Comparison of ENCODE assay signal across 9 mouse cellular contexts in genomic region chr5:29824796-29825195, GRCm38 (mm10).
DNase-seq lines count a peak whose midpoint lies in the region; ATAC-seq and TF ChIP-seq lines count a peak whose summit lies in the region.
"Had no signal": no experiment of that assay in that cellular context is flagged by ENCODE, and none has a peak within 500 bp of the region (broad histone marks: within the 10 kb centered on the region; RNA-seq: fewer than 3 reads in every experiment).

No protein-coding gene starts in this region.

- no peaks in the 10 kb centered on the region for H3K9me3 ChIP-seq in lung, embryonic 14.5 days (ENCODE audit: low read depth, low read length)
- H3K9me3 ChIP-seq in heart, postnatal 0 days (replicated peaks; ENCODE audit: control insufficient read depth, low read length), result no peaks in the 10 kb centered on the region
- H3K9me3 ChIP-seq: stomach, embryonic 15.5 days had no signal

- ATAC-seq in lung, embryonic 14.5 days (ENCODE audit: insufficient read depth), result no peak
- peak; percentile 60 for ATAC-seq in heart, postnatal 0 days (ENCODE audit: insufficient read depth, low read depth)

- no peaks in the 10 kb centered on the region for H3K27me3 ChIP-seq in lung, embryonic 14.5 days (ENCODE audit: insufficient read depth, low read length)
- no peaks in the 10 kb centered on the region for H3K27me3 ChIP-seq in heart, postnatal 0 days (ENCODE audit: control insufficient read depth, insufficient read depth, low read length)
- H3K27me3 ChIP-seq: stomach, embryonic 15.5 days had no signal

- WGBS in lung, embryonic 14.5 days, result 44% methylated on average over 3 of the region's 3 CpGs
- 39% methylated on average over 3 of the region's 3 CpGs for WGBS in lung, adult 2 months
- WGBS in heart, postnatal 0 days, result 25% methylated on average over 3 of the region's 3 CpGs

- intact Hi-C loops in left cerebral cortex, postnatal 4 days (cut with DNase I), result loop anchor here (10.0 kb wide), 1 partner anchor 280 kb away; the partner anchor contains the start of genes 3110082J24Rik and Garem2

- peak; percentile 67 to 73 for DNase-seq in cerebellum, postnatal 10 days
- DNase-seq in cerebellum, adult 8-10 months, result no peak
- DNase-seq in lung, embryonic 14.5 days, result peak; percentile 74
- DNase-seq in lung, adult 2 months, result no peak
- DNase-seq in R1 (ENCODE audit: low read depth, low spot score), result peak; percentile 64
- peak; percentile 82 for DNase-seq in heart, postnatal 0 days (ENCODE audit: low spot score)
- peak; percentile 22 for DNase-seq in left cerebral cortex, postnatal 4 days
- peak; percentile 49 for DNase-seq in thymus, postnatal 4 days

- no peak for TF ChIP-seq POLR2A in lung, adult 2 months (IDR thresholded peaks at IDR 0.05; ENCODE audit: borderline replicate concordance, extremely low read depth, low read depth, low read length)

- TF ChIP-seq EP300 in heart, postnatal 0 days (IDR thresholded peaks at IDR 0.05; ENCODE audit: low read depth), result no peak

- no peak overlapping the region for H3K4me3 ChIP-seq in lung, embryonic 14.5 days (ENCODE audit: low read depth, low read length)
- no peak overlapping the region for H3K4me3 ChIP-seq in lung, adult 2 months (replicated peaks; ENCODE audit: extremely low read depth, low read depth, low read length)
- no peak overlapping the region for H3K4me3 ChIP-seq in heart, postnatal 0 days (ENCODE audit: low read depth, low read length)
- H3K4me3 ChIP-seq: stomach, embryonic 15.5 days had no signal

- H3K4me1 ChIP-seq in lung, embryonic 14.5 days (ENCODE audit: insufficient read depth), result no peaks in the 10 kb centered on the region
- H3K4me1 ChIP-seq in lung, adult 2 months (ENCODE audit: control insufficient read depth, insufficient read depth, low read length), result no peaks in the 10 kb centered on the region
- 0 out of 2 replicates have a peak, but pooled peaks cover 4% of the 10 kb centered on the region for H3K4me1 ChIP-seq in heart, postnatal 0 days (ENCODE audit: control insufficient read depth, insufficient read depth)
- H3K4me1 ChIP-seq: stomach, embryonic 15.5 days had no signal

- peak; percentile 43 for TF ChIP-seq CTCF in lung, embryonic 14.5 days (IDR thresholded peaks at IDR 0.05; ENCODE audit: low read depth)
- no peak for TF ChIP-seq CTCF in lung, adult 2 months (IDR thresholded peaks at IDR 0.05; ENCODE audit: insufficient read depth, low read length)
- TF ChIP-seq CTCF in heart, postnatal 0 days (IDR thresholded peaks at IDR 0.05; ENCODE audit: low read depth), result peak; percentile 62

- H3K27ac ChIP-seq in lung, embryonic 14.5 days (ENCODE audit: low read depth), result no peak overlapping the region
- no peak overlapping the region for H3K27ac ChIP-seq in heart, postnatal 0 days (ENCODE audit: low read depth)
- H3K27ac ChIP-seq: stomach, embryonic 15.5 days had no signal

- no peak overlapping the region for H3K9ac ChIP-seq in lung, embryonic 14.5 days
- H3K9ac ChIP-seq in heart, postnatal 0 days (replicated peaks; ENCODE audit: low read depth, low read length), result no peak overlapping the region
- H3K9ac ChIP-seq: stomach, embryonic 15.5 days had no signal

- H3K36me3 ChIP-seq in lung, embryonic 14.5 days (ENCODE audit: insufficient read depth), result no peaks in the 10 kb centered on the region
- no peaks in the 10 kb centered on the region for H3K36me3 ChIP-seq in heart, postnatal 0 days (replicated peaks; ENCODE audit: control insufficient read depth, insufficient read depth, low read length)
- H3K36me3 ChIP-seq: stomach, embryonic 15.5 days had no signal

- no peak overlapping the region for H3K4me2 ChIP-seq in lung, embryonic 14.5 days
- no peak overlapping the region for H3K4me2 ChIP-seq in heart, postnatal 0 days (ENCODE audit: low read depth, low read length)
- H3K4me2 ChIP-seq: stomach, embryonic 15.5 days had no signal

Comparison
In these comparisons a context has a peak if more than half of its experiments do, and no peak if none do; other contexts are left out.
1. DNase-seq: peak in cerebellum, postnatal 10 days (2 of 2), lung, embryonic 14.5 days (single experiment), R1 (single experiment), heart, postnatal 0 days (single experiment), left cerebral cortex, postnatal 4 days (single experiment) and thymus, postnatal 4 days (single experiment); none in cerebellum, adult 8-10 months (single experiment) and lung, adult 2 months (single experiment).